Mouse (Mus musculus) thymus, adult 2 months (tissue): ENCODE measurements around the gene Dnajc11.

Experiments
- CTCF ChIP-seq: fragments of 200-500 bp; IDR thresholded peaks from 2 replicates; pipeline ENCODE4 v1.5.1; 2012; ENCODE audit warnings: mild to moderate bottlenecking, control low read depth, low read length, moderate library complexity, borderline replicate concordance; ENCODE audit not compliant: control insufficient read depth, poor library complexity, insufficient read depth; ENCODE audit errors: extremely low read depth
- POLR2A ChIP-seq: fragments of 200-500 bp; IDR thresholded peaks from 2 replicates; pipeline ENCODE4 v1.6.1; 2012; ENCODE audit warnings: mild to moderate bottlenecking, low read length, control low read depth, moderate library complexity; ENCODE audit not compliant: control insufficient read depth, poor library complexity, insufficient read depth; ENCODE audit errors: extremely low read depth

DNA sequence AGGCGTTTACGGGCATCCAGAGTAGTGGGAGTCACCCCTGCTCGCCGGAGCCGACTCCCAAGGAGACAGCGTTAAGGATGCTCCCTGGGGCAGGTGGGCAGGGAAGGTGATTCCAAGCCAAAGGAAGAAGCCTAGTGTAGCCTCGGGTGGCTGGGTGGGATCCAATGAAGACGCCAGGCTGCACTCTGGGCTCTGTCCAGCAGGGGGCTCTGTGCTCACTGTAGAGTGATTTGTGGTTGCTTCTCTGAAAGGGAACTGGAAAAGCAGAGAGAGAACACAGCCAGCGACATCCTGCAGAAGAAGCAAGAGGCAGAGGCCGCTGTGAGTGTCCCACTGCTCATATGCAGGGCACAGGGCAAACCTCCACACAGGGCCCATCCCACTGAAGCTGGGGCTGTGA lies 44.3 kb downstream of the Dnajc11 start:
- TF ChIP-seq POLR2A = no peak
- TF ChIP-seq CTCF = peak; percentile 89
